Mouse (Mus musculus): Measurements from ENCODE around the gene Flvcr1.

Flvcr1 gene

DNA sequence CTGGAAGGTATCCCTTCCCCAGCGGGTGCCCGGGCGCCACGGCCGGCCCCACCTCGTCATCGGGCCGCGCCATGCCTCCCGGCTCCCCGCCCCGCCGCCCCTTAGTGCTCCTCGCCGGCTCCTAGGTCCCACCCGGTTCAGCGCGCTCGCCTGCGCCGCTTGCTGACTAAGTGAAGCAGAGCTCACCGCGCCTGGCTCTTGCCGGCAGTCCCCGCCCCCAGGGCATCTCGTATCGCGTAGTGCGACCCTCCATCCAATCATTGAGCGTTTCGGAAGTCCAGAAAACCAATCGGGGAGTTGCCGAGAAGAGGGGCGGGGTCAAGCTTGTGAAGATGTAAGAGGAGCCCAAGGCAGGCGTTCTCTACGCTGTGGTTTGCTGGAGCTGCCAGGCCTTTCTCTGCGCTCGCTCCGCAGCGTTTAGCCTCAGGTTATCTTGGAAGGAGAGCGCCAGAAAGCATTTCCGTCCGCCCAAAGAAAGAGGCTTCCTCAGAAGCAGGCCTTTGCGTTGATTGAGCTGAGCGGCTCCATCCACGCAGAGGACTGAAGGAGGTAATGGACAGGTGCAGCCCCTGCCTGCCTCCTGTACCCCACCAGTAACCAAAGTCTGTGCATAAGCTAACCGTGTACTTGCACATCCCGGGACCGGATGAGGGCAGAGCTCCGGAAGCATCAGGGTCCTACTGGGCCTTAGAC lies at the start of gene Flvcr1:
Gene Flvcr1, minus strand, starts transcription at position 138 of the 693 bp plus-strand sequence.
- peak; percentile 98 for DNase-seq (ENCODE audit: low spot score in 2 of 2)

DNA sequence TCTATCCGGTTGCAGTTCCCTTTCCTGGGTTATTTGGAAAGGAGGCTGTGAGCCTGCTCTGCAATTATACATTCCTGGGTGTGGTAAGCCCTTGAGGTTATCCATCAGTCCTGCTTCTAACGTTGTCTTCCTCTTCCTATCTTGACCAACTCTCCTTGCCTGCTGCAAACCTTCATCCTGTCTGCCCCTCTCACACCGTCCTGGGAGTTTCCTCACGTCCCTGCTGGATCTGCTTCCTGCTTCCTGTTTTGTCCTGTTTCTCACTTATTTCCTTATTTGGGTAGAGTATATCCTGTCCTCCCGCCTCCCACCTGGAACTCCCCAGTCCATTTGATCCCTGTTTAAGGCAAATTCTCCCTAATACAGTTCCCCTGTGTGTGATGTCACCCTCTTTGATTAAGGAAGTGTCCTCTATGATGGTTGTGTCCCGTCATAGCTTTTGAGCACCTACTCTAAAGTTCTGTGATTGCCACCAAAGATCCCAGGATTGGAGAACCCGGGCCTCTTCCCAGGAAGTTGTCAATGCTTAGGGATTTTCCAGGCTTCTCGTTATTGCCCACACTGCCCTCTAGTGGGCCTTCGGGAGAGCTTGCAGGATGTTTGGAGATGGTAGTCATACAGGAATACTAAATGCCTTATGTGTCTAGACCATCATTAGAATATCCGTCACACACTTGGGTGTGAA lies 49.4 kb upstream of the Flvcr1 start:
- no peak for DNase-seq (ENCODE audit: low spot score in 2 of 2)

DNA sequence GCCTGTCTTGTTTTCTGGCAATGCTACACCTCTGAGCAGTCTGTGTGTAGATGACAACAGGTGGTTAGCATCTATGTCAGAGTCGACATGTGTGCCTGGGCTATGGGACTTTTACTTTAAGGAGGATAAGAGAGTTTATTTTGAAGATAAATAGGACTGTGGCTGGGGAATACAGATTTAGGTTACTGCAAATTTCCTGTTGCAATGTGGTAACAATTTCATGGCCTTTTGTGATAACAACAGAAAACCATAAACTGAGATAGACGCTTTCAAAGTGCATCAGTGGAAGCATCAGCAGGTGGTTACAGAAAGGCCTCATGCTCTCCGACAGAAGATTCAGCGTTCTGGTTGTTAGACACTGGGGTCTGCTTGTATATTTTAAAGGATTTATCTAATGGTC lies 47.5 kb upstream of the Flvcr1 start:
- no peak for DNase-seq (ENCODE audit: low spot score in 2 of 2)

DNA sequence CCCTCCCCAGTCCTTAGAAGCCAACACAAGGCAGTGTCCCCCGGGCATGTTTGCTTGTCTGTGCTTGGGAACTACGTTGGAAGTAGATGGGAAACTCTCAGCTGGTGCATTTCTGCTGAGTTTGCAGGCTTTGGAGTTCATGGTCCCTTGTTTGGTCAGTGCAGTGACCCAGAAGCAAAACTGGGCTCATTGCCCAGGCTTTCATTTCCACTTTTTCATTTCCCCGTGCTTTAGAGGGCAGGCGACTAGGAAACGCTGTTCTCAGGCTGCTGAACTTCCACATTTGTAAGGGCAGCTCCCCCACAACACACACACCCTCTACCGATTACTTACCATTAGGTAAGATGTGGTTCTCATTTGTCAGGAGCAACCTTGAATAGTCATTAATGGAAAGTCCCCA lies 47.0 kb upstream of the Flvcr1 start:
- DNase-seq (ENCODE audit: low spot score in 2 of 2), result no peak

DNA sequence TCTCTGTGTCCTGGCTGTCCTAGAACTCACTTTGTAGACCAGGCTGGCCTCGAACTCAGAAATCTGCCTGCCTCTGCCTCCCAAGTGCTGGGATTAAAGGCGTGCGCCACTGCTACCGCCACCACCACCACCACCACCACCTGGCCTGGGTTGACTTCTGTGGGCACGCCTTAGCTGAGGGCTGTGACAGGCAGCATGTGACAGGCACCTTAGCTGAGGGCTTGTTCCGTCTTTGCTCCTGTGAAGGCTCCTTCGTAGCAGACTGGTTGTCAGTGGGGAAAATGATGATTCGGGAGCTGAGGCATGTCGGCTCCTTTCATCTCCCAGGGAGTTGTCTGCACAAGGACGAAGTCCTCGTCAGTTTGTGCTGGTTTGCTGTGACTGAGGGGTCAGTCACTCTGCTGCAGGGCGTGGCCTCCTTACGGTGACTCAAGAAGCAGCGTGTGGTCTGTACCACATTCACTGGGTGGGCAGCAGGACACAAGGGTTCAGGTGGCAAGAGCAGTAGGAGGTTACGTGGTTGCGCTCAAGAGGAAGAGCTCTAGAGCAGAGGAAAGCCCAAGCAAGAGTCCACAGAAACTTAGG lies 46.5 kb upstream of the Flvcr1 start:
- DNase-seq (ENCODE audit: low spot score in 2 of 2), result no peak

DNA sequence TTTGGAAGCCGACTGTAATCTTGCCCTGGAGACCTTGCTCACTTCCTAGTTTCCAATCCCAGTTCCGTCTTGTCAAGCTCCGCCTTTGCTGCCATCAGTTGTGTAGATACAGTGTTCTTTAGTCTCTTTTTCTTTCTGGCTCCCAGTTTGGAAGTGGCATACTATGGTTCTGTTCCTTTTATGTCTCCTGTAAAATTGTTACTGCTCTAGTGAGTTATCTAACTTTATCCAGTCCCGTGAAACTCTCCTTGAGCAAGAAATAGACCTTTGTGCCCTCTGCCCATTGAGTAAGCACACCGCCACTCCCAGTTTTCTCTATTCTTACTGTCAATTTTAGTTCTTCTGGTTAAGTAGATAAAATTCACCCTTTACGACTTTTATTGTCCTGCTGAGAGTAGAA lies 45.7 kb upstream of the Flvcr1 start:
- DNase-seq (ENCODE audit: low spot score in 2 of 2), result no peak

DNA sequence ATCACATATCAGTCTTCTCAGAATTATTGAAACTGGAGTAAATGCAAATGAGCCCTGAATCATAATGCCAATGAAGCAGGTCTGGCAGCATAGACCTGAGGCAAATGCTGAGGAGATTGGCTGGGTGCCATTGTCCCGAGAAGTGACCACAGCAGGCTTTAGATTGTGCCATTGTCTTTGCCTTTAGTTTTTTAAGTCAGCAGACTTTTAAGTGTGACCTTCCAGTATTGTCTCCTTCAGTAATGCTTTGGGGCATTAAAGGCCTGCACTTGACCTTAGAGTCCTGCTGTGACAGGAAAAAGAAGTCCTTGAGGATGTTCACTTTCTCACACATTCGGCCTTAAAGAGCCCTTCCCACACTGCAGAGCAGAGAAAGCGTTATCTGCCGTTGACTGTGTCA lies 44.3 kb upstream of the Flvcr1 start:
- DNase-seq (ENCODE audit: low spot score in 2 of 2), result no peak

DNA sequence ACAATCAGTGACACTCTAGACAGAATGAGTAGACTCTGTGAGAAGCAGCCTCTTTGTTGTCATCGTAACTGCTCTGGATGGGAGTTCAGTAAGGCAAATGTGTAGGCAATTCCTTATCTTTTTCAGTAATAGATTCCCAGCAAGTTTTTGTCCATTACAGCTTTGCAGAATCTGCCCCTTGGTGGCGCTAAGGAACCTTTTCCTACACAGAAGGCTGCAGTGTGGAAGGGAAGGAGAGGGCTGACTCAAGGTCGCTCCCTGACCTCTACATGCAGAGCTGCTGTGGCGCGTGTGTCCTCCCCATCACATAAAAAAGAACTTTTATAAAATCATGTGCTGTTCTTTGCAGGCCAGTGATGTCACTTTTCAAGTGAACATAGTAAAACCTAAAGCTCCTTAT lies 42.4 kb upstream of the Flvcr1 start:
- DNase-seq (ENCODE audit: low spot score in 2 of 2), result no peak

DNA sequence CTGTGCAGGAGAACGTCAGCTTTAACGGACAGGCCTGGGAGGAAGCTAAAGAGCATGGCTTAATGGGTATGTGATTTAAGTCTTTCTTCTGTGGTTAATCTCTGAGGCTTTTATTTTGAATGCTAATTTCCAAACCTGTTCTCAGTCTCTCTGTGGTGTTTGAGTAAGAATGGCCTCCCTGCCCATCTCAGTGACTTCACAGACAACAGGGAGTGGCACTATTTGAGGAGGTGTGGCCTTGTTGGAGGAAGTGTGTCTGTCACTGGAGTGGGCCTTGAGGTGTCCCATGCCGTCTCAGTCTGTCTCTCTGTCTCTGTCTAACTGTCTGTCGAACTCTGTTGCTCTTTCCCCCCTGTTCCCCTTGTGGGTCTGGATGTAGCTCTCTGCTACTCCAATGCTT lies 39.2 kb upstream of the Flvcr1 start:
- no peak for DNase-seq (ENCODE audit: low spot score in 2 of 2)

DNA sequence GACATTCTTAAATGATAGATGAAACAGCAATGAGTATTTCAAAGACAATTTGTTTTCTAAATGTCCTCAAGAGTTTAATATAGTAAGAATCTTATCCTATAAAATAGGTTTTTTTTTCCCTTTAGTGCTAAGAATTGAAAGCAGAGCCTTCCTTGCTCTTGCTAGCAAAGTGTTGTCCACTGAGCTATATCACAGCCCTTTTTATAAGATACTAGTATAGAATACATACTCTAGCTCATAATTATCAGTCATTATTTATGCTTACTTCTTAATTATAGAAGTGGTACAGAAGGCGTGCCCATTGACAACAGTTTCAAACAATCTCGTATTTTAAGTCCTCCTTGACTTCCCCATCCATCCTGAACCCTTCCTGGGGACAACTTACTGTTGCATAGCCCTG lies 38.6 kb upstream of the Flvcr1 start:
- no peak for DNase-seq (ENCODE audit: low spot score in 2 of 2)

DNA sequence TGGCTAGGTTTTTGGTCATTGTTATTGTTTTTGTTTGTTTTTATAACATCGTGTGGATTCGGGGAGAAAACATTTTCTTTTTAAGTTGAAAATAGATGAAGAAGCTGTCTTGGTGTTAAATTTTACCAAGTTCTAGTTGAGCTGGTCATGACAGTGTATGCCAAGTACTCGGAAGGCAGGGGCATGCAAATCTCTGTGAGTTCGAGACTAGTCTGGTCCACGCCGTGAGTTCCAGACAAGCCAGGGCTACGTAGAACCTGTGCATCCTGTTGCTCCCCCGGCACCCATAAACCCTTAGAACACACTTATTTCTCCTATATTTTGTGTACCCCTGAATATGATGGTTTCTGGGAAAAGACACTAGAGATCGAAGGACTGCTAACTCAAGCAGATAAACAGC lies 37.7 kb upstream of the Flvcr1 start:
- DNase-seq (ENCODE audit: low spot score in 2 of 2), result no peak

DNA sequence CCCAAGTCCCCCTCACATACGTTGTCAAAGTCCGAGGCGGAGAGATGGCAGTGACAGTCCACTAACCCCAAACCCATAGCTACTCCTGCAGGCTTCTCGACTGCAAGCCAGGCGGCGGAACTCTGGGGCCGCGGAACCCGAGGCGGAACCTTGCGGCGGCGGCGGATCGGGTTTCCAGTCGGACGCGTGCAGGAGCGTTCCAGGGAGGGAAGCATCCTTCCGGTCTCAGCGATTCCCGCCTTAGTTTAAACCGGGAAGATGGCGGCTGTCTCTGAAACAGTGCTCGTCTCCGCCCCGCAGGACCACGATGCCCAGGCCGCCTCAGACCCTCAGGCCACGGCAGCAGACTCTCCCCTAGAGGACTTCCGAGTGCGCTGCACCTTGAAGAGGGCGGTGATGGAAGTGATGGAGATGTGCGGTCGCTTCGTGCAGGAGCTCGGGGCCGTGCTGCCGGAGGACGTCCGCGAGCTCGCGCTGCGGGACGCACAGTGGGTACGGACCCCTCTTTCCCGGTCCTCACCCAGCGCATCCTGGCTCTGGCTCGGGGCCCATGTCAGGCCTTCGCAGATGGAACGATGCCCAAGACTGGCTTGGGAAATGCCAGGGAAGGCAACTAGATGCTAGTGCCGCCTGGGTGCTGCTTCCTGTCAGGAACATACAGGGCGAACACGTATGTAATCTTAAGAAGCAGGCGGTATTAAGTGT lies 37.0 kb upstream of the Flvcr1 start, which contains the start of the genes Tatdn3 and Nsl1:
Gene Tatdn3, minus strand, starts transcription at position 152 of the 705 bp plus-strand sequence.
Gene Nsl1, plus strand, starts transcription at position 232 of the 705 bp plus-strand sequence.
- peak; percentile 89 to 91 for DNase-seq (ENCODE audit: low spot score in 2 of 2)

DNA sequence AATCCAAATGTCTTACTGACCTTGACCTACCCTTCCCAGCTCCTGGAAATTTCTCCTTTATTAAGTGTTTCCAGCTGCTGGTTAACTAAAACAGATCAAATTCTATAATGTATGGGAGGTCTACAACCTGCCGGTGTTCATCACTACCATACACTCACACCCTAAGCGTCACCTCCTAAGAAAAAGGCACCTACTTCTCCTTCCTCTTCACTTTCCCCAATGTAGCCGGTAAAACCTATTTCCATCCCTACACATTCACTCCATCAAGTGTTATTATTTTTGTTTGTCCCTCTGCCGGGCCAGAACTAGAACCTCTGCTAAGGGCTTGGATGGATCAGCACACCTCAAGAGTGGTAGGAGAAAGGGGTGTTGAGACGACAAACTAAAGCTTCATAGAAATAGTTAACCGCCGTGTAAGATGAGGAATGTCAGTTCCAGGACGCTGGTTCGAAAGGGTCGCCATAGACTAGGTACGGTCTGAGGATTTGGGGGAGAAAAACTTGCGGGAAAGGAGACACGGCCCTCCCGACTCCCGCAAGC lies 36.4 kb upstream of the Flvcr1 start:
- no peak for DNase-seq (ENCODE audit: low spot score in 2 of 2)

DNA sequence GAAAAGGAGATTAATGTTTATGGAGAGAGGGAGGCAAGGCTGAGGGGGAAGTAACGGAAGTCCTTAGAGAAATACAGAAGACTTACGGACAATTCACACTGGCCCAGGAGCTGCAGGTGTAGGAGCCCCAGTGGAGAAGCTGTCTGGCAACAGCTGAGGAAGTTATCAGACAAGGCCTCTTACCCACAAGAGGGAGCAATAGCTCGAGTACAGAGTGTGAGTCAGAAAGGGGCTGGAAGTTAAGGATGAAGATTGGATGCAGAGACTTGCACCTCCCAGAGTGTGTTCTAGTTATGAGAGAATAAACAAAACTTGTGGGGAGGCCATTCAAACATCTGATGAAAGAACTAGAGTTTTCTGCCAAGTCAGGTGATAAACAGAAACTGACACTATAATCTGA lies 31.5 kb upstream of the Flvcr1 start:
- no peak for DNase-seq (ENCODE audit: low spot score in 2 of 2)

DNA sequence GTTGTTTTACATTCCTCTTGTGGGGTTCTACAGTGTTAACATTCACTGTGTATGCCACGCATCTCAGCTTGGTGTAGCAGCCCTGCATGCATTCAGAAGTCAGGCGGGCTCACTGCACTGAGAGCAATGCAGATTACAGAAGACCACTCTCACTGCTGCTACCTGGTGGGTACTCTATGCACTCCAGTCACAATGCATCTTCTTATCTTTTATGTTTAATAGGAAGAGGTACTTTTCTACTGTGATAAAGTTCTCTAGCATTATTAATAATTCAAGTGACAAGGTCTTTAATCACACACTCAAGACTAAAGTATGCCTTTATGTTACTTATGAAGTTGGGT lies 29.5 kb upstream of the Flvcr1 start:
- no peak for DNase-seq (ENCODE audit: low spot score in 2 of 2)

DNA sequence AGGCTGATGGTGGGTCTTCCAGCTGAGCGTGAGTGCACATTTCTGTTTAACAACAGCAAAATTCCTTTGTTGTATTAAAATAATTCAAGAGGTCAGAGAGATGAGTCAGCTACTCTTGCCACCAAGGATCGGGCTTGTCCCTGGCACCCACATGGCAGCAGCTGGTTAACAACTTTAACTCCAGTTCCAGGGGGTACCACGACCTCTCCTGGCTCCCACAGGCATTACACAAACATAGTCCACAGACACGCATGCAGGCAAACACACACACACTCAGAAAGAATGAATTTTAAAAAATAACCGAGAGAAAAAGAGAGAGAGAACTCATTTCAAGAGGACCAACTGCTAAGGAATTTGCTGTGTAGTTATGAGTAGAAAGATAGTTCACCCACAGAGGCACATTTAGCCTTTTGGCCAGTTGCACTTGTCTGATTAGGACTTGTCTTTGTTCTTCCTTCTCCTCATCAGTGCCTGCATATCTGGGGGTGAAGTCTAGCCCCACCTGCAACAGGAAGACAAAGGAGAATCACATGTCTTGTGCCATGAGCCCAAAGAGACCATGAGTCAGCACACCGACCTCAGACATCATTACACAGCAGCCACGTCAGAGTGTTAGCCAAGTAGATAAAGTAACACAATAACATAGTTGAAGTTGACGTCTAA lies 29.0 kb upstream of the Flvcr1 start:
- no peak for DNase-seq (ENCODE audit: low spot score in 2 of 2)

DNA sequence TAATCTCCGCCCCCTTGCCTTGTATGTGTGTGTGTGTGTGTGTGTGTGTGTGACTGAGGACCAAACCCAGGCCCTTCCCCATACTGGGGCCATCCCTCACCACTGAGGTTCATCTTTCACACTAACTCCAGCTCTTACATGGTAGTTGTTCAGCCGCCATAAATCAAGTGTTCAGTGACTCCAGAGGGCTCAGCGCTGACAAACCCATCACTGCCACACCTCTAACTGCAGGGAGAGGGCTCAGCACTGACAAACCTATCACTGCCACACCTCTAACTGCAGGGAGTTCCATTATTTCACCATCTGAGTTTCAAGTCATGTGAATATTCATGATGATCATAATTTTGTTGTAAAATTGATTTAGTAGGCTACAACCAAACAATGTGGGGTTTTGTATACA lies 27.6 kb upstream of the Flvcr1 start:
- no peak for DNase-seq (ENCODE audit: low spot score in 2 of 2)

DNA sequence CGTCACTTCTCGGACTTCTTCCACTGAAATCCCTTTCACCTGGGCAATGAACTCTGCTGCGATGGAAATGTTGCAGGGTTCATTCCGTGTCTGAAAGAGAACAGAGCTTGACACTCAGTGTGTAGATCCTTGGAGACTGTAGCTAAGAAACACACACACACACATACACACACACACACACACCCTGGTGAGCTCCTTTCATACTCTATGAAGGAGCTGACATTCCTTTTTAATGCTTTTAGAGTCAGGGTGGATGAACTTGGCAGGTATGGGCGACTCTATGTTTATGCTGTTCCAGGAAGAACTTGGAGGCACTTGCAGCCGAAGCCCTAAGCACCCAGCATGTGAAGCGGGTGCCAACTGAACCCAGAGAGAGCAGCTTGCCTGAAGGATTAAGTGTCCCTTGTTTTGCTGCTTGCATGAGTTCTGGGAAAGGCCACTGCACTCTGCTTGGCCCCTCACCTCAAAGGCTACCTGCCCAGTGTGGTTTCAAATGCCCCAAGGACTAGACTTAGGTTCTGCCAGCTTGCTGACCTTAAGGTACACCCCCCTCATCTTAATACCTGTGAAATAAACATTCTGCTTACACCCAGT lies 20.4 kb upstream of the Flvcr1 start:
- no peak for DNase-seq (ENCODE audit: low spot score in 2 of 2)

DNA sequence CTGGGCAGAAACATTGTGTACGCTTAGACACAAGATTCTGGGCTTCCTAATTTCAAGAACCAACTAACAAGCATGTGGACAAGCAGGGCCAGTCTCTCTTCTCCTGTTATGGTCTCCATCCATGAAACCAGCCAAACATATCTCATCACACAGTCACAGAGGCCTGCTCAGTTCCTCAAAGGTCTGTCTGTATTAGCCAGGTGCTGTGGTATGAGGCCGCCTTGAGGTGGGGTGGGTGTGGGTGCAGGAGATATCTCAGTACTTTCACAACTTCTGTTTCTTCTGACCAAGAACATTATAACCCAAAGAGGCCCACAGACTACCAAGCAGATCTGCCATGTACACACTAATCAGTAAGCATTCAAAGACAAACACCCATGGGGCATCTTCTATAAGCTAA lies 19.3 kb upstream of the Flvcr1 start:
- DNase-seq (ENCODE audit: low spot score in 2 of 2), result no peak

DNA sequence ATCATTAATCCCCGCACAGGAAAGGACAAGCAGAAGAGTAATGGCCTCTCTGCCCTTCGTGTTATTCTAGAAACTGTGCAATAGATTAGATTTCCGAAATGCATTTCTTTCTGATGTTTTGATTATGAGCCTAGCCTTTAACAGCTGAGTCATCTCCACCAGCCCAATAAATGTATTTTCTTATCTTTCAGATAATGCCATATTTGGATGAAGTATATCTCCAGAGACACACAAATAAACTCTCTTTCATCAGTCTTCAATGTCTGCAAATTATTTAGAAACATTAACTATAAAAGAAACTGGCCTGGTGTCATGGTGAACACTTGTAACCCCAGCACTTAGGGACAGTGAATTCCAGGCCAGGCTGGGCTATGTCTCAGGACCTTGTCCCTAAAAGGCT lies 16.7 kb upstream of the Flvcr1 start:
- DNase-seq (ENCODE audit: low spot score in 2 of 2), result no peak

DNA sequence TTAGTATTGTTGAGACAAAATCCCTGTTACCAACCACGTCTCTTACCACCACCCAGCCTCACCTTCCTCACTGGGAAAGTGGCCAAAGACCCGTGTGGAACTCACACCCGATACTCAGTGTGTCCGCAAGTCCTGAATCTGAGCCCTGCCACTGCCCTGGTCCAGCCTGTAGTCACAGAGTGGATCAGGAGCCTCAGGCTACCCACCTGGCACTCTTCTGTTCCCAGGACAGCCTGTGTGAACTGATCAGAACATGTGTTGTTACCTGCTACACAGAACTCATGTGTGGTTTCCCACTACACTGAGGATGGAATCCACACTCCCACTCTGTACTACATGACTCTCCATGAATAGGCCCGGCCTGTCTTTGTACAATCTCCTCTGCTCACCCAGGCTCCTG lies 16.1 kb upstream of the Flvcr1 start:
- DNase-seq (ENCODE audit: low spot score in 2 of 2), result no peak
